Mouse (Mus musculus) brown adipose tissue, adult 24 weeks (tissue): ENCODE measurements at regions not wholly inside any gene's neighbourhood (a gene's known extent, or its start where the extent isn't known, plus 50 kb on each side); places are given as distances from the start of the nearest gene placed in this dataset.

Experiments used
- H3K27ac ChIP-seq: fragments of 200-500 bp; replicated peaks from 2 replicates; pipeline ENCODE4 v1.5.1; 2012; ENCODE audit warnings: low read depth, mild to moderate bottlenecking, low read length
- H3K4me1 ChIP-seq: fragments of 200-500 bp; 2 replicates; pipeline ENCODE4 v1.6.1; 2012; ENCODE audit warnings: low read length, mixed read lengths; ENCODE audit not compliant: control insufficient read depth, insufficient read depth, insufficient read length
- H3K4me3 ChIP-seq: fragments of 200-500 bp; 2 replicates; pipeline ENCODE4 v1.5.1; 2012; ENCODE audit warnings: low read depth, mild to moderate bottlenecking, low read length, moderate library complexity; ENCODE audit not compliant: insufficient read depth

- Histone ChIP-seq H3K4me3 (no peak overlapping the region), H3K4me1 (no peaks in the 10 kb centered on the region), H3K27ac (0 out of 2 replicates have a peak overlapping the region, but pooled peaks have one; percentile 5)
Measured at GRCm38 (mm10) chr1:164682867-164683599, 113.4 kb upstream of the Dpt start.

DNA sequence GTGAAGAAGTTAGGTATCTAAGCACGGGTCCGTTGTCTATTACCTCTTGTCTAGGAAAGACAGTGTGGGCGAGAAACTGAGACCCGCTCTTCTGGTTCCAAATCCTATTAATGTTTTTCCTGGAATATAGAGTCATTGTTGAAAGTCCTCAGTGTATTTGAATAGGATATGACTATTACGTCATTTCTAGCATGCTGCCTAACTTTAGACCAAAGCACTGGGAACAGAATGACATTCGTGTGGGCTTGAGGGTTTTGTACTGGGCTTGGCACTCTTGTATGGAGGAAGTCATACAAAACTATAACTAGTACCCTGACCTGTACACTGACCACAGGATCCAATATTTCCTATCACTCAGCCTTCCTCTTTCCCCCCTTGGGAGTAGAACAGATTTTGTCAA lies 114.0 kb upstream of the Dpt start:
- Histone ChIP-seq H3K4me1 (no peaks in the 10 kb centered on the region), H3K27ac (no peak overlapping the region), H3K4me3 (no peak overlapping the region)

GRCm38 (mm10) chr1:164681582-164681981 lies 114.9 kb upstream of the Dpt start:
- Histone ChIP-seq H3K27ac (no peak overlapping the region), H3K4me3 (no peak overlapping the region), H3K4me1 (no peaks in the 10 kb centered on the region)

- no peak overlapping the region for H3K27ac ChIP-seq
- H3K4me1 ChIP-seq = no peaks in the 10 kb centered on the region
- H3K4me3 ChIP-seq = no peak overlapping the region
Measured at GRCm38 (mm10) chr1:164678303-164678702, 118.1 kb upstream of the Dpt start.

DNA sequence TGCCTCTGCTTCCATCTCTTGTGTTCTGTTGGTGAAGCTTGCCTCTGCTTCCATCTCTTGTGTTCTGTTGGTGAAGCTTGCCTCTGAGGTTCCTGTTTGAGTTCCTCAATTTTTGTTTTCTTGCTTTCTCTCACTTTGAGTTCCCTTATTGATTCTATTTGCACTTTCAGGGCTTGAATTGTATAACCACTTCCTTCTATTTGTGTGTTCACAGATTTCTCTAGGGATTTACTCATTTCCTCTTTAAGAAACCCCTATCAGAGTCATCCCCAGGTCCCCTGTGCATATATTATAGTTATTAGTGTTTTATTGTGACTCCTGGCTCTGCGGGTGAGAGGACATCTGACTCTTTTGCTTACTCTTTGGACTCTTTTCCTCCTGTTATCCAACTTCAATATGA lies 144.2 kb upstream of the Dpt start:
- H3K4me1 ChIP-seq = no peaks in the 10 kb centered on the region

GRCm38 (mm10) chr1:164637901-164638462 lies 158.5 kb upstream of the Dpt start:
- Histone ChIP-seq H3K4me3 (no peak overlapping the region), H3K27ac (no peak overlapping the region), H3K4me1 (no peaks in the 10 kb centered on the region)

More for the DNA sequence above, 144.2 kb upstream of the Dpt start:
- H3K4me3 ChIP-seq = no peak overlapping the region
- H3K27ac ChIP-seq = no peak overlapping the region

DNA sequence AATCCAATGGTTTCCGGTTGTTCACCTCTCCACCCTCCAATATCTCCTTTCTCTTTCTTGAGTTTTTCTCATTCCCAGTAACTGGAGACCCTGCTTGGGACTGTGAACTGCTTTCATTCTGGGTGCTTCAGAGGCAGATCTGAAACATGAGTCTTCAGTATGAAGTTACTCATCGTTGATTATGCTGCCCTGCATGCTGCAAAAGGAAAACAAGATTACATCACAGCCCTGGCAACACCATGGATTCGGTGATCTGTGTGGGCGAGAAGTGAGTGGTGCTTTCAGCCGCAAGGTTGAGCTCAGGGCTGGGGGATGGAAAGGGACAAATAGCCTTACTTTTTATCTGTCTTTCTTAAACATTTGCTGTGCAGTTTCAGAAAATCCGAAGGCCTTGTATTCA lies 164.8 kb upstream of the Dpt start:
- Histone ChIP-seq H3K4me3 (no peak overlapping the region), H3K4me1 (no peaks in the 10 kb centered on the region), H3K27ac (no peak overlapping the region)

DNA sequence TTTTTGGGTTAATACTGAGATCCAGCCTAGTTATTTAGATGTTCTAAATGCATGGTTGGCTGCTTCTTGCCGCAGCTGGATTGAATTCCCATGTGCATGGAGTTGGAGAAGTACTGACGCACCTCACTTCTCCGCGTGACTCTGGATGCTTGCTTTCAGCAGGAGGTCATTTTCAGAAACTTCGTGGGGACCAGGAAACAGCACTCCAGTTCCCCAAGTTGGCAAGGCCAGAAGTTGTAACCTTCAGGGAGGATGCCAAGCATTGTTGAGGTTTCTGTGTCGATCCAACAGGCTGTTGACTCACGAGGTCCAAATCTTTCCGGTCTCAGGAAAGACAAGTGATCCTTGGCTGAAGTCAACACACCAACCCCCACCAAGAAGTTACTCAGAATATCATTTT lies 167.6 kb upstream of the Dpt start:
- Histone ChIP-seq H3K27ac (no peak overlapping the region), H3K4me1 (no peaks in the 10 kb centered on the region), H3K4me3 (no peak overlapping the region)

DNA sequence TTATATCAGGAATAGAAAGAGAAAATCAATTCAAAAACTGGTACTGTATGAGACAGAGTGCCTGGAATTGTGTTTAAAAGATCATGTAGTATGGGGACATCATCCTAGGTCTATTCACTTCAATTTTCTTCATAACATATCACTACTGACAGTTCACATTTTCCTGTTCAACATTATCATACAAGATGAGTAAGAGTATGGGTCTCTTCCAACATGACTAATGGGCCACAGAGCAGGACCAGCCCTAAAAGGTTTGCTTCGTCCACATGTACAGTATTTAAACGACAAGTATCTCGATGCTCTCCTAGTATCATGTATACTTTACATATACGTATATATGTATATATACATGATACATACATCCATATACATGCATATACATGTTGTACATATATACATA lies 164.8 kb upstream of the Atp1b1 start:
- Histone ChIP-seq H3K4me3 (no peak overlapping the region), H3K4me1 (no peaks in the 10 kb centered on the region), H3K27ac (no peak overlapping the region)

DNA sequence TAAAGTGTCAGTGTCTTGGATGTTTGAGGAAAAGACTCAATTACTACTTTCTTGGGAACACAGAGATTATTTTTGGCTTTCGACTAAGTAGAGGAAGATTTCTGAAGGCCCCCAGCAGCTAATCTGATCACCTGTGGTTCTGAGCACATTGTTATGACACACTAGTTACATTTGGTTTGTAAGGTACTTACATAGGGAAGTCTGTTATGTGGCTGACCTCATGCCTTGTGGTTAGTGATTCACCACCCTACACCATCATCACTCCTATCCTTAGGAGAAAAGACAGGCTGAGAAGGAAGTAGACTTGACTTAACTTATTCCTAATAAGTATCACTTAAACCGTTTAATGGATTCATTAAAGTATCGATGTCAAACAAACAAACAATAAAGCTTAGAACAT lies 164.3 kb upstream of the Atp1b1 start:
- H3K4me3 ChIP-seq = no peak overlapping the region
- no peaks in the 10 kb centered on the region for H3K4me1 ChIP-seq
- no peak overlapping the region for H3K27ac ChIP-seq

DNA sequence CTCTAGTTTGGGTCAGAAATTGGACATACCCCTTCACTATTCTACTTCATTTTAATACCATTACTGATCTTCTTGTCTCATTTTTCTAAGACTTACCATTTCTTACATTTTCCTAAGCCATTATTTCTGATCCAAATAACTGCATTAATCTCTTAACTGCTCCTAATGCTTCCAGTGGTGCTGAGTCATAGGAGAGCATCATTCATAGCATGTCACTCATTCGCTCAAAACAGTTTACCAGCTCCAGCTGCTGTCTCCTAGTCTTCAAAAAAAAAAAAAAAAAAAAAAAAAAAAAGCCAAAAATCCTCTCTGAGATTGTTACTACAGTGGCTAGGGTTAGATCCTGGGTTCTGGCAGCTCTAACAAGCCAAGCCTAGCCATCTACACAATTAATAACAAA lies 162.0 kb upstream of the Atp1b1 start:
- Histone ChIP-seq H3K4me1 (no peaks in the 10 kb centered on the region), H3K4me3 (no peak overlapping the region), H3K27ac (no peak overlapping the region)

- Histone ChIP-seq H3K27ac (no peak overlapping the region), H3K4me1 (no peaks in the 10 kb centered on the region), H3K4me3 (no peak overlapping the region)
Measured at GRCm38 (mm10) chr1:164617871-164618270, 159.7 kb upstream of the Atp1b1 start.

GRCm38 (mm10) chr1:164607061-164607460 lies 148.9 kb upstream of the Atp1b1 start:
- Histone ChIP-seq H3K4me3 (no peak overlapping the region), H3K4me1 (no peaks in the 10 kb centered on the region), H3K27ac (no peak overlapping the region)

- H3K4me3 ChIP-seq = no peak overlapping the region
- no peak overlapping the region for H3K27ac ChIP-seq
- no peaks in the 10 kb centered on the region for H3K4me1 ChIP-seq
Measured at GRCm38 (mm10) chr1:164606141-164606754, 148.1 kb upstream of the Atp1b1 start.

DNA sequence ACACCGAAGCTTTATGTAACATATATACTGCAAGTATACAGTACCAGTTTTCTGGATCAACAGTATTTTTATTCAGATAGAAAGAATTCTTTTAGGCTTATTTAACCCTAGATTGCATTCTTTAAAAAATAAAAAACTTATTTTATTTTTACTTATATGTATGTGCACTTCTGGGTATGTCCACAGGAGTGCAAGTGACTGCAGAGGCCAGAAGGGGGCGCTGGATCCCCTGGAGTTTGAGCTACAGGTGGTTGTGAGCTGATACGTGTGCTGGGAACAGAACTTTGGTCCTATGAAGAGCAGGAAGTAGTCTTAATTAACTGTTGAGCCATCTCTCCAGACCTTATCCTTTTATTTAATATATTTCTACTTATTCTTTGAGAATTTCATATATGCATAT lies 145.3 kb upstream of the Atp1b1 start:
- H3K27ac ChIP-seq = no peak overlapping the region
- H3K4me3 ChIP-seq = no peak overlapping the region
- H3K4me1 ChIP-seq = no peaks in the 10 kb centered on the region

GRCm38 (mm10) chr1:164602568-164602967 lies 144.4 kb upstream of the Atp1b1 start:
- Histone ChIP-seq H3K4me3 (no peak overlapping the region), H3K27ac (no peak overlapping the region), H3K4me1 (no peaks in the 10 kb centered on the region)
